Mouse (Mus musculus): ENCODE results near the gene St3gal3.

The St3gal3 gene

GRCm38 (mm10) chr4:117926545-117927482, 207.9 kb downstream of the St3gal3 start:
- in situ Hi-C loops (cut with MboI) = no loop called here

- in situ Hi-C loops (cut with MboI) = no loop called here
Measured at GRCm38 (mm10) chr4:117924916-117925315, 209.8 kb downstream of the St3gal3 start.

- in situ Hi-C loops (cut with MboI) = no loop called here
Measured at GRCm38 (mm10) chr4:117923450-117923849, 211.3 kb downstream of the St3gal3 start.

GRCm38 (mm10) chr4:117921358-117921757, 213.4 kb downstream of the St3gal3 start:
- in situ Hi-C loops (cut with MboI) = no loop called here

- in situ Hi-C loops (cut with MboI) = no loop called here
Measured at GRCm38 (mm10) chr4:117918762-117919161, 216.0 kb downstream of the St3gal3 start.

- in situ Hi-C loops (cut with MboI) = no loop called here
Measured at GRCm38 (mm10) chr4:117918261-117918660, 216.5 kb downstream of the St3gal3 start.

- in situ Hi-C loops (cut with MboI) = no loop called here
Measured at GRCm38 (mm10) chr4:117917847-117918246, 216.9 kb downstream of the St3gal3 start.

- in situ Hi-C loops (cut with MboI) = no loop called here
Measured at GRCm38 (mm10) chr4:117917402-117917801, 217.3 kb downstream of the St3gal3 start.

GRCm38 (mm10) chr4:117916386-117916785, 218.3 kb downstream of the St3gal3 start:
- in situ Hi-C loops (cut with MboI) = no loop called here

- in situ Hi-C loops (cut with MboI) = no loop called here
Measured at GRCm38 (mm10) chr4:117915489-117916105, 219.1 kb downstream of the St3gal3 start.

GRCm38 (mm10) chr4:117914591-117915442, 219.9 kb downstream of the St3gal3 start, which contains the start of gene Ipo13:
Gene Ipo13 (minus strand): TSS chr4:117914999.
- in situ Hi-C loops (cut with MboI) = no loop called here

GRCm38 (mm10) chr4:117914031-117914430, 220.7 kb downstream of the St3gal3 start:
- in situ Hi-C loops (cut with MboI) = no loop called here

GRCm38 (mm10) chr4:117913421-117913820, 221.3 kb downstream of the St3gal3 start:
- in situ Hi-C loops (cut with MboI) = no loop called here

- in situ Hi-C loops (cut with MboI) = no loop called here
Measured at GRCm38 (mm10) chr4:117912685-117913273, 221.9 kb downstream of the St3gal3 start.

GRCm38 (mm10) chr4:117912131-117912561, 222.6 kb downstream of the St3gal3 start:
- in situ Hi-C loops (cut with MboI) = no loop called here

GRCm38 (mm10) chr4:117908834-117909453, 225.8 kb downstream of the St3gal3 start:
- in situ Hi-C loops (cut with MboI) = no loop called here

GRCm38 (mm10) chr4:117906196-117906595, 228.5 kb downstream of the St3gal3 start:
- in situ Hi-C loops (cut with MboI) = no loop called here

- in situ Hi-C loops (cut with MboI) = no loop called here
Measured at GRCm38 (mm10) chr4:117904761-117905160, 230.0 kb downstream of the St3gal3 start.

GRCm38 (mm10) chr4:117904094-117904493, 230.6 kb downstream of the St3gal3 start:
- in situ Hi-C loops (cut with MboI) = no loop called here

- in situ Hi-C loops (cut with MboI) = no loop called here
Measured at GRCm38 (mm10) chr4:117898111-117898510, 236.6 kb downstream of the St3gal3 start.

GRCm38 (mm10) chr4:117896031-117896430, 238.7 kb downstream of the St3gal3 start:
- in situ Hi-C loops (cut with MboI) = no loop called here
